Mouse (Mus musculus) forebrain, embryonic 15.5 days (tissue): ENCODE results near the gene Sardh. TPM values are rescaled to one million over a fixed set of nuclear protein-coding genes. Genes with fewer than 3 reads are reported as not detected.

Experiments used
- ATAC-seq: fragments of 200-750 bp; cut with Nextera tagmentation; replicated peaks from 2 replicates; pipeline ENCODE4 v1.8.0; 2017; ENCODE audit warnings: mild to moderate bottlenecking, moderate TSS enrichment, moderate library complexity
- H3K27ac ChIP-seq: fragments of 300-500 bp; sonication (generic); replicated peaks from 2 replicates; pipeline ENCODE4 v1.5.1; 2015; ENCODE audit warnings: mild to moderate bottlenecking, inconsistent platforms
- H3K27me3 ChIP-seq: fragments of 300-500 bp; sonication (generic); 2 replicates; pipeline ENCODE4 v1.6.1; 2015; ENCODE audit warnings: inconsistent platforms
- H3K36me3 ChIP-seq: fragments of 300-500 bp; sonication (generic); 2 replicates; pipeline ENCODE4 v1.6.1; 2015; ENCODE audit warnings: mild to moderate bottlenecking, inconsistent platforms
- H3K4me1 ChIP-seq: fragments of 300-500 bp; sonication (generic); 2 replicates; pipeline ENCODE4 v1.6.1; 2015; ENCODE audit warnings: inconsistent platforms
- H3K4me2 ChIP-seq: fragments of 300-500 bp; sonication (generic); replicated peaks from 2 replicates; pipeline ENCODE4 v1.6.1; 2015; ENCODE audit warnings: mild to moderate bottlenecking, inconsistent platforms
- H3K4me3 ChIP-seq: fragments of 300-500 bp; sonication (generic); 2 replicates; pipeline ENCODE4 v1.5.1; 2015; ENCODE audit warnings: mild to moderate bottlenecking, inconsistent platforms
- H3K9ac ChIP-seq: fragments of 300-500 bp; sonication (generic); replicated peaks from 2 replicates; pipeline ENCODE4 v1.6.1; 2015; ENCODE audit warnings: mild to moderate bottlenecking, inconsistent platforms
- H3K9me3 ChIP-seq: fragments of 300-500 bp; sonication (generic); 2 replicates; pipeline ENCODE4 v1.6.1; 2016; ENCODE audit warnings: inconsistent platforms
- WGBS: fragments of 180-500 bp; shearing (Covaris S2); methylation state at CpG from one replicate; pipeline ENCODE4 v1.1.7; 2015; ENCODE audit warnings: mixed read lengths; 5-methylcytosine and 5-hydroxymethylcytosine counted together
- polyA plus RNA-seq: library from polyadenylated mRNA; unstranded; fragments of >200 nt; fragmentation: Nextera tagmentation; extraction: Ambion mirVana; gene quantifications from 2 replicates; pipeline ENCODE4 v1.2.1, GENCODE M21; 2015

Sardh gene
- 3.6 and 4.5 TPM in 2 replicates for polyA plus RNA-seq

DNA sequence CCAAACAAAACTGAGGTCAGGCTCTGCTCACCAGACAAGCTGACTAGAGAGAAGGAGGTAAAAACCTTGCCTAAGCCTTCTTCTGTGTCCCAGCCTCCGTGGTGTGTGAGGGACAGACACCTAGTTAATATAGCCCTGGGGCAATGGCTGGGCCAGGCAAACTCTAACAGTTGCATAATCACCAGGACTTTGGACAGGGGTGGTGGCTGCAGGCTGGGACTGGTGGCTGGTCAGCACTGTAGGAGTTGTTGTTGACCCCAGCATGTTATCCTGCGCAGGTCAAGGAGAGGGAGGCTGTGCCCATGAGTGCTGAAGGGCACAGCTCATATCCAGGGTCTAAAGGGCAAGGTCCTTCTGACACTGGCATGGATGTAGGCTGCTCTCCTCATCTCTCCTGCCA lies at the start of gene Sardh:
Sardh (minus strand) TSS at position 127 of the 400 bp plus-strand sequence.
- peaks cover 7% of the 10 kb centered on the region; the same call in 1 of the 2 replicates for H3K4me1 ChIP-seq
- no peaks in the 10 kb centered on the region for H3K9me3 ChIP-seq
- 95% methylated on average over 2 of the region's 2 CpGs for WGBS
- no peak within 1 kb of the TSS for H3K27ac ChIP-seq
- no peak for ATAC-seq
- no peak within 1 kb of the TSS for H3K4me2 ChIP-seq
- H3K36me3 ChIP-seq: no peaks in the 10 kb centered on the region
- H3K27me3 ChIP-seq: no peaks in the 10 kb centered on the region
- no peak within 1 kb of the TSS for H3K9ac ChIP-seq
- H3K4me3 ChIP-seq: no peak within 1 kb of the TSS

DNA sequence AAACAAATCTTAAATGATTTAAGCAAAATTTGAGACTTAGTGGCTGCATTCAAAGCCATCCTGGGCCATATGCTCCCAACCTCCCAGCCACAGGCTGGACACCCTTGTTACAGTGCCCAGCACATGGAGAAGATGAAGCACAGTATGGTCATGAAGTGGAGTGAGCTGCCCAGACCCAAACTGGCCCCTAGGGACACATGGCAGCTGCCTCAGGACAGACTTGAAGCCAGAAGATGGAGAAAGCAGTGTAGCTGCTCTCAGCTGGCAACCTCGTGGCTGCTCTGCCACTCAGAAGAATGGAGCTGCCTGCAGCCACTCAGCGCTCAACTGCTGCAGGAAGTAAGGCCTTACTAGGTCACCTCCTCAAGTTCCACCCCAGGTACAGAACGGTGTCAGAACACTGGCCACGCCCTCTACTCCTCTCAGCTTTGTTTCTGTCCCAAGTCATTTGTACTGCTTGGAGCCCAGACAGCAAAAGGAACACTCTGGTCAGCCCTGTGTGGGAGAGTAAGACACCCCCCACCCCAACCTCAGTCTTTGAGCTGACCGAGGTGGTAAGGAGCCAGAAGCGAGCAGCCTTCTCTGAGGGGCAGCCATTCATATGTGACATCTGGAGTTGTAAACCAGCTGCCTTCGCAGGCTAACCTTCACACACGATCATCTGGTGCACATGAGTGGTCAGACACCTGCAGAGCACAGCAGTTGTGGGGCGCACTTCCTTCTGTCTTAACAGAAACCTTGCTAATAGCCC lies 48.7 kb upstream of the Sardh start:
- H3K27me3 ChIP-seq: no peaks in the 10 kb centered on the region
- no peak overlapping the region for H3K4me3 ChIP-seq
- peaks cover 15% of the 10 kb centered on the region for H3K4me1 ChIP-seq
- H3K9me3 ChIP-seq: no peaks in the 10 kb centered on the region
- WGBS: 83% methylated on average over 9 of the region's 9 CpGs
- no peak overlapping the region for H3K9ac ChIP-seq
- H3K36me3 ChIP-seq: no peaks in the 10 kb centered on the region
- no peak overlapping the region for H3K4me2 ChIP-seq
- no peak overlapping the region for H3K27ac ChIP-seq
- ATAC-seq: no peak

DNA sequence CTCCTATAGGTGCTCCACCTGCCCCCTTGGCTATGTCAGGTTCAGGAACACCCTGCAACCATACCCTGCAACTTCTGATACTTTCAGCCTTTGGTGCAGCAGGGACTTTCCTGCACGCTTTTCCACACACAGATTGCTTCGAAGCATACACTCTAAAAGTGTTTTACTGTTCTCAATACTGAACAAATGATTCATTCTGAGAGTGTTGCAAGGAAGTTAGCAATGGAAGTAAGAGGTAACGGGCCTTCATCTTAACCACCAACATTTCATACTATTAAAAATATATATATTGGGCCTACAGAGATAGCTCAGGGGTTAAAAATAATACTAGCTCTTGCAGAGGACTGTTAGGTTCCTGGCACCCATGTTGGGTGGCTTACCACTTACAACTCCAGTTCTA lies 46.6 kb upstream of the Sardh start:
- no peak overlapping the region for H3K9ac ChIP-seq
- no peaks in the 10 kb centered on the region for H3K9me3 ChIP-seq
- H3K4me1 ChIP-seq: no peaks in the 10 kb centered on the region
- no peak overlapping the region for H3K27ac ChIP-seq
- ATAC-seq: no peak
- H3K27me3 ChIP-seq: no peaks in the 10 kb centered on the region
- 92% methylated on average over 3 of the region's 3 CpGs for WGBS
- no peak overlapping the region for H3K4me2 ChIP-seq
- no peak overlapping the region for H3K4me3 ChIP-seq
- H3K36me3 ChIP-seq: peaks cover 15% of the 10 kb centered on the region; the same call in 1 of the 2 replicates

DNA sequence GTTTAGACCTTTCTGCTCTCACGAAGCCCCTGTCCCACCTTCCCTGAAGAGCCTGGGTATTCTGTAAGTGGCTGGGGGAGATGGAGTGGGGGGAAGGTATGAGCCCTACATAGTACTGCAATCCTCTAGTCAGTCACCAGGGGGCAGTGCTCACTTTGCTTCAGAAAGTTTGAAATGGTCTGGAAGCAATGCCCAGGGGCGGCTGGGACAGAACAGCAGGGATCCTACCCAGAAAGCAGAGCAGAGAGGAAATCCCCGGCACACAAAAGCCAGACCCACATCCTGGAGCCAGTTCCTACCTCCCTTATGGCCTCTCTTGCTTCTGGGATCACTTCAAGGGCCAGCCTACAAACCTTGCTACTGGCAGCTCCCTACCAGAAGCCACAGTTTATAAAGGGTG lies 40.9 kb upstream of the Sardh start:
- peaks cover 9% of the 10 kb centered on the region for H3K4me1 ChIP-seq
- no peak overlapping the region for H3K4me3 ChIP-seq
- no peak overlapping the region for H3K9ac ChIP-seq
- H3K9me3 ChIP-seq: no peaks in the 10 kb centered on the region
- peaks cover 15% of the 10 kb centered on the region for H3K36me3 ChIP-seq
- H3K27ac ChIP-seq: peak overlapping the region; percentile 6; the same call in 1 of the 2 replicates
- H3K4me2 ChIP-seq: no peak overlapping the region
- no peaks in the 10 kb centered on the region for H3K27me3 ChIP-seq
- 11% methylated on average over 3 of the region's 3 CpGs for WGBS
- peak; percentile 49 for ATAC-seq

DNA sequence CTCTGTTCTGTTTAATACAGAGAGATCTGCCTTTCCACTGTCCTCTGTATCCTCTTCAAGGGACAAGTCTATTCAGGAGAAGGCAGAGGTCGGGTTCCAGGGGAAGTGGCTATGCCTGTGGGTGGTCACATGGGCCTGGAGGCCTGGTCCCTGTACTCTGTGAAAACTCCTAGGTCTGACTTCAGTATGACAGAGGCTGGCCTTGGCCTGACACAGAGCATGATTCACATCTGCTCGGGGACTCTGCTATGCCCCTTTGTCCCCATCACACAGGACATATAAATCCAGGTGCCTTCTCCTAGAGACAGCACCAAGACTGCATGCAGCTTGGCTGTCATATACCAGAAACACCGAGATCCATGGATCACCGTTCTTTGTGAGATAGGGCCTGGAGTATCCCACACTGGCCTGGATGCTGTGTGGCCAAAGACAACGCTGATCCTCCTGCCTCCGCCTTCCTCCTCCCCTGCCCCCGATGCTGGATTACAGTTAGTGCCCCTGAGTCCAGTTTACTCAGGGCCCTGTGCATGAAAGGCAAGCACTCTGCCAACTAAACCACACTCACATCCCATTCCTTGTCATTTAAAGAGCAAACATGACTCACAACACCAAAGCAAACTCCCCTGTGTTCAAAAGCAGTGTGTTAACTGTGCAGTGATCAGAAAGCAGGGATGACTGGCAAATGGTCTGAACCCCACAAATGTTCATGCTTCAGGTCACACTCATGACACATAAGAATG lies 39.0 kb upstream of the Sardh start:
- Histone ChIP-seq H3K27me3 (no peaks in the 10 kb centered on the region), H3K4me3 (no peak overlapping the region), H3K4me1 (peaks cover 9% of the 10 kb centered on the region), H3K4me2 (no peak overlapping the region), H3K36me3 (peaks cover 15% of the 10 kb centered on the region), H3K9me3 (no peaks in the 10 kb centered on the region), H3K27ac (peak overlapping the region; percentile 43; the same call in 1 of the 2 replicates), H3K9ac (no peak overlapping the region)
- 80% methylated on average over 7 of the region's 7 CpGs for WGBS
- ATAC-seq: no peak

DNA sequence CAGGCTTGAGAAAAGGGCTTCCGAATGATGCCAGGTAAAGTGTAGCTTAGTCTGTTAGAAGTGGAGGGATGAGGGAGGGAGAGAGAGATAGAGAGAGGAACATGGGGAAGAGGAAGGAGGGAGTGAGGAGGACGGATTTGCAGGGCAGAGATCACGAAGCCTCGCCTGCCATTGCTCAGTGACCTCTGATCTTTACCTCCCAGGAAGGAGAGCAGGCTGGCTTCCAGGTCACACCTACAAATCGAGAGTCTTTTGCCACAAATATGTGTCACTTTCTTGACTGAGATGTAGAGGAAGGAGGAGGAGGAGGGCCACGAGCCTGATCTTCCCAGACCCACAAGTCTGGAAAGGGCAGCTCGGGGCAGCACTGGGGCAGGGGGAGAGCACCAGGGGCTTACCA lies 36.3 kb upstream of the Sardh start:
- WGBS: 77% methylated on average over 7 of the region's 7 CpGs
- H3K4me1 ChIP-seq: peaks cover 8% of the 10 kb centered on the region
- H3K4me3 ChIP-seq: no peak overlapping the region
- no peak overlapping the region for H3K27ac ChIP-seq
- H3K36me3 ChIP-seq: peaks cover 2% of the 10 kb centered on the region; the same call in 1 of the 2 replicates
- H3K9me3 ChIP-seq: no peaks in the 10 kb centered on the region
- H3K4me2 ChIP-seq: no peak overlapping the region
- no peak overlapping the region for H3K9ac ChIP-seq
- no peaks in the 10 kb centered on the region for H3K27me3 ChIP-seq
- no peak for ATAC-seq

DNA sequence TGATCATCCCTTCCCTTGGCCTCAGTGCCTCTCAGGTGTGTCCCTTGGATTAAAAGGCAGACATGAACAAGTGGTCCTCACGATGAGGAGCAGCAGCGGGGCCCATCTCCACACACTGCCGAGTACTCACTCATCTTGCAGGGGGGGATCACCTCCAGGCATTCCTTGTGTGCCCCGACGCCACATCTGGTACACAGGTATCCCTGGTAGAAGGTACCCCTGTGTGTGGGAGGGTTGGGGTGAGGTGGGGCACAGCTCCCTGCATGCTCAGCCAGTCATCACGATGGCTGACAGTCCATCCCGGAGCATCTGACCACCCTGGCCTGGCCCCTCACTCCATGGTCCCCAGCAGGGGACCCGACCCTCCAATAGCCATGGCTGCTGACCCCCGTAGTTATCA lies 33.6 kb upstream of the Sardh start:
- H3K27me3 ChIP-seq: no peaks in the 10 kb centered on the region
- H3K4me3 ChIP-seq: no peak overlapping the region
- H3K9ac ChIP-seq: no peak overlapping the region
- peaks cover 13% of the 10 kb centered on the region for H3K36me3 ChIP-seq
- no peak; the same call in 1 of the 2 replicates for ATAC-seq
- 95% methylated on average over 9 of the region's 9 CpGs for WGBS
- H3K27ac ChIP-seq: no peak overlapping the region
- H3K4me1 ChIP-seq: no peaks in the 10 kb centered on the region
- H3K9me3 ChIP-seq: no peaks in the 10 kb centered on the region
- no peak overlapping the region for H3K4me2 ChIP-seq

DNA sequence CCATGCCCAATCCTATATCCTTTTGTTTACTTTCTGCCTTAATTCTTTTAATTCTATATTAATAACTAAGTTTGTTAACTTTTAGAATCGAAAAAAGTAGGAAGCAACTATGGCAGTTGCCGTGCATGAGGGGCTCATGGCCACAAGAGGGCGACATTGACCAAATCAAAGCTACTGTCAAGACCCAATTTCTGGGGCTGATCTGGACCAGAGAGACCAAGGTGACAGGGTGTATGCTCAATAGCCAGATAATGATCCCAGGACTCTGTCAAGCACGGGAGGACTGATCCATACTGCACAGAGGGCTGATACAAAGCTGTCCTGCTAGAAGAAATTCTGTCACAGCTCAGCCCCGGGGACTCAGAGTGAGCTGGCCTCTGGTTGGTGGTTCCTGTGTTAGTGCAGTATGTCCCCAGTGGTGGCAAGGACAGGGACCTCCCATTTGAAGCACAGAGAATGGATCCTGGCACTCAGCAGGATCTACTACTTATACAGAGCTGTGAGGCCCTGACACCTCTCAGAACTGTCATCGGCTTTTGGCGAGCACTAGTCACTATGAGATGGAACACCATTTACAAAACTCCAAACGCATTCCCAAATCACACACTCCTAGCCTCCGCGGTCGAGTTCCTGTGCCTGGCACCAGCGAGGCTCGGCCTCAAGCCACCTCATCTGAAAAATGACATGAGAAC lies 32.9 kb upstream of the Sardh start:
- peaks cover 13% of the 10 kb centered on the region for H3K36me3 ChIP-seq
- no peak overlapping the region for H3K9ac ChIP-seq
- peak; percentile 73 for ATAC-seq

DNA sequence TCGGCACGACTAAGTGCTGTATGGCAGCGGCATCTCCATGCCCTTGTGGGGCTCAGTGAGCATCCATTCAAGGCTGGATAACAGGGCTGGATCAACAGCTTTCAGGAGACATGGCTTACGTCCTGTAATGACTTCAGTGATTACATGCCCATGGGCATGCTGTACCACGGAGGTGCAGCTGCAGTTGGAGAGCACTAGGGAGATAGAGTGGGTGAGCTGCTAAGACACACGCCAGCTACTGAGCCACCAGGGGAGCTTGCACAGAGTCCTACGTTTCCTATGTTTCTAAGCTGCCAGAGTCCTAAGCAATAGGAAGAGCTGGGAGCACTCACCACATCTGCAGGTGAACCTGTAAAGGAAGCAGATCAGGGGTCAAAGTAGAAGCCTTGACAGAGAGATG lies 30.7 kb upstream of the Sardh start:
- no peak for ATAC-seq
- Histone ChIP-seq H3K36me3 (peaks cover 29% of the 10 kb centered on the region), H3K27me3 (no peaks in the 10 kb centered on the region), H3K4me3 (no peak overlapping the region), H3K4me1 (no peaks in the 10 kb centered on the region), H3K9me3 (no peaks in the 10 kb centered on the region), H3K27ac (no peak overlapping the region), H3K4me2 (no peak overlapping the region), H3K9ac (no peak overlapping the region)
- WGBS: 96% methylated on average over 7 of the region's 7 CpGs

More for the DNA sequence above, 32.9 kb upstream of the Sardh start:
- Histone ChIP-seq H3K4me2 (no peak overlapping the region), H3K9me3 (no peaks in the 10 kb centered on the region), H3K4me1 (no peaks in the 10 kb centered on the region), H3K27me3 (no peaks in the 10 kb centered on the region), H3K27ac (no peak overlapping the region), H3K4me3 (no peak overlapping the region)
- 68% methylated on average over 13 of the region's 13 CpGs for WGBS

DNA sequence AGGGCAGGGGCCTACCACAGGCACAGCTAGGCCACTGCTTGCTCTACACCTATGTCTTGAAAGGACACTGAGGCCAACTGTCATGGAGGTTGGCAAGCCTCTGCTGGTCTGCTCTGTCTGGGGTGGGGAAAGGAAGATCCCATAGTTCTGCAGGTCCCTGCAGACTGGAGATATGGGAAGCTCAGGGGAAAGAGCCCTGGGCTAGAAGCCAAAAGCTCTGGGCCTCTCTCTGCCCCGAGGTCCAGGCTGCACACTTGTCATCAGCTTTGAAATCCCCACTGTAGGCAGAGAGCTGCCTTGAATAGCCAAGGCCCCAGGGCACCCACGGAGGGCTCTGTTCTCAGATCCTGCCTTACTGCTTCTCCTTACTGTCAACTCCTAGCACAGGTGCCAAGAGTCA lies 20.2 kb upstream of the Sardh start:
- Histone ChIP-seq H3K27ac (no peak overlapping the region), H3K4me3 (no peak overlapping the region), H3K9me3 (no peaks in the 10 kb centered on the region), H3K9ac (no peak overlapping the region), H3K27me3 (no peaks in the 10 kb centered on the region), H3K4me1 (no peaks in the 10 kb centered on the region), H3K36me3 (peaks cover 42% of the 10 kb centered on the region), H3K4me2 (no peak overlapping the region)
- WGBS: 78% methylated on average over 2 of the region's 2 CpGs
- ATAC-seq: no peak

DNA sequence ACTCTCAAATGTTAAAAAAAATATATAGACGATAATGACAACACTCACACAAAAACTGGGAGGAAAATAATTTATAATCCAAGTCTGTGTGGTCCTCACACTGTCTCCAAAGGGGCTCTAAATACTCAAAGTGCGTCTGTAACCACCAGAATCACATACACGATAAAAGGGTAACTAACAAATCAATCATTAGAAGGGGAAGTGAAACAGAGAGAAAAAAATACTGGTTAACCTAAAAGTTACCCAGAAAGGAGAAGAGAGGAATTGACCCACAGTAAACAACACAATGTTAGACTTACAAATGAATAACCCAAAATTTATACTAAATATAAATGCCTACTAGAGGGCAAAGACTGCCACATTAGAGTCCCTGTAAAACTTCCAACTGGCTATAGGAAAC lies 17.7 kb upstream of the Sardh start:
- ATAC-seq: no peak
- no peak overlapping the region for H3K27ac ChIP-seq
- H3K4me2 ChIP-seq: no peak overlapping the region
- no peak overlapping the region for H3K4me3 ChIP-seq
- H3K4me1 ChIP-seq: no peaks in the 10 kb centered on the region
- WGBS: 92% methylated on average over 3 of the region's 3 CpGs
- no peaks in the 10 kb centered on the region for H3K27me3 ChIP-seq
- H3K9ac ChIP-seq: no peak overlapping the region
- no peaks in the 10 kb centered on the region for H3K9me3 ChIP-seq
- H3K36me3 ChIP-seq: peaks cover 34% of the 10 kb centered on the region

DNA sequence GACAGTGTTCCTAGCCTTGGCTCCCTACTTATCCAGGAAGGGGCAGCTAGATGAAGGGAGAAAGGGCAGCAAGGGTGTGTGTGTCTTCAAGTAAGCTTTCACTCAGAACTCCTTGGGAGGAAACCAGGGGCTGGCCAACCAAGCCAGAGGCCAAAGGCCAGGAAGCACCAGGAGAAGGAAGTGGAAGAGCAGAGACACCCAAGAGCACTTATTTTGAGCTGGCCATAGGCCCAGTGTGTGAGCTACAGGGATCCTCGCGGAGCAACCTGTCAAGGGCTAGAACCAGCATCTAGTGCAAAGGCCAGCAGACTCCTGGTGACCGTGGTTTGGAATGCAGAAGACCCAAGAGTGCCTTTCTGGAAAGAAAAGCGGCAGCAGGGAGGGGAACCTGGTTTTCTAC lies 14.8 kb upstream of the Sardh start:
- ATAC-seq: no peak
- WGBS: 94% methylated on average over 4 of the region's 4 CpGs
- H3K36me3 ChIP-seq: peaks cover 15% of the 10 kb centered on the region
- H3K27me3 ChIP-seq: no peaks in the 10 kb centered on the region
- no peaks in the 10 kb centered on the region for H3K9me3 ChIP-seq
- no peak overlapping the region for H3K4me3 ChIP-seq
- no peaks in the 10 kb centered on the region for H3K4me1 ChIP-seq
- no peak overlapping the region for H3K27ac ChIP-seq
- no peak overlapping the region for H3K9ac ChIP-seq
- H3K4me2 ChIP-seq: no peak overlapping the region
